Mouse (Mus musculus) embryo, embryonic 10 days (tissue): ENCODE data around the gene Lrfn3.

Experiments used
- DNase-seq: peaks from one replicate; pipeline ENCODE4 v3.0.0-alpha.2; 2015; ENCODE audit warnings: low spot score

Gene Lrfn3

GRCm38 (mm10) chr7:30346635-30347379 is 15.8 kb downstream of the Lrfn3 start:
- peak; percentile 86 for DNase-seq

GRCm38 (mm10) chr7:30339432-30340109 is 23.0 kb downstream of the Lrfn3 start:
- no peak for DNase-seq

GRCm38 (mm10) chr7:30336384-30336783 is 26.2 kb downstream of the Lrfn3 start:
- DNase-seq, result peak; percentile 92

GRCm38 (mm10) chr7:30335688-30336087 is 26.9 kb downstream of the Lrfn3 start:
- no peak for DNase-seq

- no peak for DNase-seq
Measured at GRCm38 (mm10) chr7:30334563-30334962, 28.0 kb downstream of the Lrfn3 start.

- DNase-seq, result no peak
Measured at GRCm38 (mm10) chr7:30333436-30333835, 29.1 kb downstream of the Lrfn3 start.

GRCm38 (mm10) chr7:30332622-30333259 is 29.8 kb downstream of the Lrfn3 start:
- DNase-seq, result no peak

GRCm38 (mm10) chr7:30331887-30332286 is 30.7 kb downstream of the Lrfn3 start:
- peak; percentile 95 for DNase-seq

- DNase-seq, result no peak
Measured at GRCm38 (mm10) chr7:30328379-30328778, 34.2 kb downstream of the Lrfn3 start.

GRCm38 (mm10) chr7:30327140-30327539 is 35.4 kb downstream of the Lrfn3 start:
- DNase-seq, result no peak

- DNase-seq, result no peak
Measured at GRCm38 (mm10) chr7:30326427-30326826, 36.1 kb downstream of the Lrfn3 start.

- DNase-seq, result peak; percentile 48
Measured at GRCm38 (mm10) chr7:30325364-30325763, 37.2 kb downstream of the Lrfn3 start.

- DNase-seq, result no peak
Measured at GRCm38 (mm10) chr7:30324300-30324944, 38.1 kb downstream of the Lrfn3 start.

- no peak for DNase-seq
Measured at GRCm38 (mm10) chr7:30323795-30324194, 38.8 kb downstream of the Lrfn3 start, which contains the start of gene Sdhaf1. TSS of gene Sdhaf1 (minus strand) at chr7:30323895.

GRCm38 (mm10) chr7:30322865-30323264 is 39.7 kb downstream of the Lrfn3 start:
- no peak for DNase-seq

- peak; percentile 99 for DNase-seq
Measured at GRCm38 (mm10) chr7:30322285-30322667, 40.3 kb downstream of the Lrfn3 start.

- peak; percentile 80 for DNase-seq
Measured at GRCm38 (mm10) chr7:30321539-30322284, 40.9 kb downstream of the Lrfn3 start, which contains the start of gene E130208F15Rik. TSS of gene E130208F15Rik (plus strand) at chr7:30321740.

GRCm38 (mm10) chr7:30320946-30321345 is 41.6 kb downstream of the Lrfn3 start:
- no peak for DNase-seq

GRCm38 (mm10) chr7:30318142-30318541 is 44.4 kb downstream of the Lrfn3 start:
- no peak for DNase-seq

- DNase-seq, result no peak
Measured at GRCm38 (mm10) chr7:30315559-30316529, 46.7 kb downstream of the Lrfn3 start.
